Mouse (Mus musculus): ENCODE measurements around the gene Cenpp. TPM values are rescaled to one million over a fixed set of nuclear protein-coding genes. Genes with fewer than 3 reads are reported as not detected.

The Cenpp gene
- total and polyA plus RNA-seq, 2 experiments from 2014 or later = 6.9 to 9.0 TPM

GRCm38 (mm10) chr13:49485388-49485787, 167.2 kb downstream of the Cenpp start:
- DNase-seq (peak; percentile 40), ATAC-seq (peak; percentile 68)
- H3K27ac ChIP-seq (ENCODE audit: low read depth, low read length) = no peak overlapping the region
- no peaks in the 10 kb centered on the region for H3K27me3 ChIP-seq (ENCODE audit: insufficient read depth, low read length)
- no peak overlapping the region for H3K4me2 ChIP-seq (ENCODE audit: low read depth)
- H3K9me3 ChIP-seq (ENCODE audit: low read length) = no peaks in the 10 kb centered on the region
- no peak for TF ChIP-seq CTCF (IDR thresholded peaks at IDR 0.05; ENCODE audit: low read depth)
- H3K9ac ChIP-seq = no peak overlapping the region
- no peak overlapping the region for H3K4me3 ChIP-seq (ENCODE audit: low read depth, low read length)
- H3K4me1 ChIP-seq (ENCODE audit: insufficient read depth) = no peaks in the 10 kb centered on the region
- H3K36me3 ChIP-seq (ENCODE audit: insufficient read depth) = no peaks in the 10 kb centered on the region
- 75% methylated on average over 5 of the region's 5 CpGs for WGBS

- no peaks in the 10 kb centered on the region for H3K27me3 ChIP-seq (ENCODE audit: insufficient read depth, low read length)
- ATAC-seq = no peak
- no peak overlapping the region for H3K27ac ChIP-seq (ENCODE audit: low read depth, low read length)
- 39% methylated on average over 5 of the region's 5 CpGs for WGBS
- no peak overlapping the region for H3K4me2 ChIP-seq (ENCODE audit: low read depth)
- no peak overlapping the region for H3K4me3 ChIP-seq (ENCODE audit: low read depth, low read length)
- no peaks in the 10 kb centered on the region for H3K4me1 ChIP-seq (ENCODE audit: insufficient read depth)
- DNase-seq = no peak
- no peaks in the 10 kb centered on the region for H3K36me3 ChIP-seq (ENCODE audit: insufficient read depth)
- no peaks in the 10 kb centered on the region for H3K9me3 ChIP-seq (ENCODE audit: low read length)
- no peak for TF ChIP-seq CTCF (IDR thresholded peaks at IDR 0.05; ENCODE audit: low read depth)
- no peak overlapping the region for H3K9ac ChIP-seq
Observed at GRCm38 (mm10) chr13:49480551-49480950, 172.0 kb downstream of the Cenpp start.

GRCm38 (mm10) chr13:49480057-49480456, 172.5 kb downstream of the Cenpp start:
- H3K9ac ChIP-seq = no peak overlapping the region
- no peak overlapping the region for H3K4me2 ChIP-seq (ENCODE audit: low read depth)
- no peaks in the 10 kb centered on the region for H3K27me3 ChIP-seq (ENCODE audit: insufficient read depth, low read length)
- DNase-seq (peak; percentile 21), ATAC-seq (peak; percentile 64; the same call in 1 of the 2 replicates)
- 43% methylated on average over 2 of the region's 2 CpGs for WGBS
- no peaks in the 10 kb centered on the region for H3K4me1 ChIP-seq (ENCODE audit: insufficient read depth)
- H3K4me3 ChIP-seq (ENCODE audit: low read depth, low read length) = no peak overlapping the region
- no peak overlapping the region for H3K27ac ChIP-seq (ENCODE audit: low read depth, low read length)
- H3K9me3 ChIP-seq (ENCODE audit: low read length) = no peaks in the 10 kb centered on the region
- TF ChIP-seq CTCF (IDR thresholded peaks at IDR 0.05; ENCODE audit: low read depth) = no peak
- no peaks in the 10 kb centered on the region for H3K36me3 ChIP-seq (ENCODE audit: insufficient read depth)

GRCm38 (mm10) chr13:49479399-49479798, 173.2 kb downstream of the Cenpp start:
- Histone ChIP-seq H3K9me3 (ENCODE audit: low read length) (no peaks in the 10 kb centered on the region), H3K4me2 (ENCODE audit: low read depth) (no peak overlapping the region), H3K27me3 (ENCODE audit: insufficient read depth, low read length) (no peaks in the 10 kb centered on the region), H3K36me3 (ENCODE audit: insufficient read depth) (no peaks in the 10 kb centered on the region), H3K4me1 (ENCODE audit: insufficient read depth) (no peaks in the 10 kb centered on the region), H3K27ac (ENCODE audit: low read depth, low read length) (no peak overlapping the region), H3K4me3 (ENCODE audit: low read depth, low read length) (no peak overlapping the region), H3K9ac (no peak overlapping the region)
- no peak for TF ChIP-seq CTCF (IDR thresholded peaks at IDR 0.05; ENCODE audit: low read depth)
- DNase-seq = no peak
- ATAC-seq = no peak
- WGBS = 62% methylated on average over 4 of the region's 4 CpGs

DNA sequence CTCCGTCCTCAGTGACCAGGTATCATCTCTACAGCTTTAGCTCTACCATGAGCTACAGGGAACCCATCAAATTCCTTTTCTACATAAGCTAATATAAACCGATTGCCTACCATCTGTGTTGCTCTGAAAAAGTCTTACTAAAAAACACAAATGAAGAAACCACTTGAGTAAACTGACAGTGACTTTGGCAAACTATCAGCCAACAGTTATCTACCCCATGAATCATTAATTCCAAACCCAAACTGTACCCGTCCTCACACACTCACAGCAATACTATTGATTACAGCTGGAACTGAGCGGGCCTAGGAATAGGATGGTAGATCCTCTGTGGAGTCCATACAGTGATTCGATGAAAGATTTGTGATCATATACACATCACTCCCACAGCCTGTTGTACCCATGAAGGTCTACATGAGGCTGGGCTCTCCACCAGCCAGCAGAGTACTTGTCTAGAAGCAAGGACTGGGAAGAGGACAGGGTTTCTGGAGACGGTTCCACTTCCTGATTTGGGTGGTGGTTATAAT, 173.7 kb downstream of the Cenpp start:
- Histone ChIP-seq H3K9me3 (ENCODE audit: low read length) (no peaks in the 10 kb centered on the region), H3K4me3 (ENCODE audit: low read depth, low read length) (no peak overlapping the region), H3K36me3 (ENCODE audit: insufficient read depth) (no peaks in the 10 kb centered on the region), H3K27ac (ENCODE audit: low read depth, low read length) (no peak overlapping the region), H3K27me3 (ENCODE audit: insufficient read depth, low read length) (no peaks in the 10 kb centered on the region), H3K9ac (no peak overlapping the region), H3K4me2 (ENCODE audit: low read depth) (no peak overlapping the region), H3K4me1 (ENCODE audit: insufficient read depth) (no peaks in the 10 kb centered on the region)
- DNase-seq (no peak), ATAC-seq (no peak)
- WGBS = 92% methylated on average over 6 of the region's 6 CpGs
- no peak for TF ChIP-seq CTCF (IDR thresholded peaks at IDR 0.05; ENCODE audit: low read depth)

DNA sequence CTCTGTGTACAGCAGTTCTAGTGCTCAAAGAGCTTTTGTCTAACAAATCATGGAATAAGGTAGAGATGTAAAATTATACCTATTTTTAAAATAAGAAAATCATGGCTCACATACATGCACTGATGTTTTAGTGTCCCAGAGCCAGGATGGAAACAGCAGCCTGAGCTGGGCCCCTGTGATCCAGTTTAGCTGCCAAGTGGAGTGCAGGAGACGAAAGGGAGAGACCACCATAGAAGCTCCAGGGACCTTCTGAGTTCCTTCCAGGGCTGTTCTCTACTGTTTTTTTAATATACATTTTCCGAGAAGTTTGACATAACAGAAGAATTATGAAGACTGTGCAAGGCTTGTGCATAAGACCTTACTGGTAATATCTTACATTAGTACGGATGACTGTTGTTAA, 174.7 kb downstream of the Cenpp start:
- 90% methylated on average over 3 of the region's 3 CpGs for WGBS
- Histone ChIP-seq H3K4me2 (ENCODE audit: low read depth) (no peak overlapping the region), H3K9ac (no peak overlapping the region), H3K27ac (ENCODE audit: low read depth, low read length) (no peak overlapping the region), H3K4me1 (ENCODE audit: insufficient read depth) (no peaks in the 10 kb centered on the region), H3K27me3 (ENCODE audit: insufficient read depth, low read length) (no peaks in the 10 kb centered on the region), H3K36me3 (ENCODE audit: insufficient read depth) (no peaks in the 10 kb centered on the region), H3K4me3 (ENCODE audit: low read depth, low read length) (no peak overlapping the region), H3K9me3 (ENCODE audit: low read length) (no peaks in the 10 kb centered on the region)
- TF ChIP-seq CTCF (IDR thresholded peaks at IDR 0.05; ENCODE audit: low read depth) = no peak
- ATAC-seq (no peak), DNase-seq (no peak)

GRCm38 (mm10) chr13:49472676-49473005, 179.9 kb downstream of the Cenpp start:
- H3K27ac ChIP-seq (ENCODE audit: low read depth, low read length) = no peak overlapping the region
- H3K4me2 ChIP-seq (ENCODE audit: low read depth) = no peak overlapping the region
- H3K36me3 ChIP-seq (ENCODE audit: insufficient read depth) = no peaks in the 10 kb centered on the region
- H3K9ac ChIP-seq = no peak overlapping the region
- no peak overlapping the region for H3K4me3 ChIP-seq (ENCODE audit: low read depth, low read length)
- no peak for ATAC-seq
- 95% methylated on average over 6 of the region's 6 CpGs for WGBS
- H3K9me3 ChIP-seq (ENCODE audit: low read length) = no peaks in the 10 kb centered on the region
- no peak for TF ChIP-seq CTCF (IDR thresholded peaks at IDR 0.05; ENCODE audit: low read depth)
- no peaks in the 10 kb centered on the region for H3K27me3 ChIP-seq (ENCODE audit: insufficient read depth, low read length)
- H3K4me1 ChIP-seq (ENCODE audit: insufficient read depth) = no peaks in the 10 kb centered on the region
- no peak for DNase-seq

Measured in forebrain, postnatal 0 days (tissue).